Mouse (Mus musculus) midbrain, embryonic 14.5 days (tissue): ENCODE measurements around the gene Trim46. TPM values are rescaled to one million over a fixed set of nuclear protein-coding genes. Genes with fewer than 3 reads are reported as not detected.
A peak's percentile ranks its signal among the peaks of the same experiment; 100 is the strongest.

Experiments
- ATAC-seq: fragments of 200-750 bp; cut with Nextera tagmentation; 2 replicates; pipeline ENCODE4 v1.8.0; 2017; ENCODE audit warnings: moderate number of reproducible peaks, moderate library complexity; ENCODE audit not compliant: low FRiP score, low TSS enrichment
- DNase-seq: peaks from one replicate; pipeline ENCODE4 v3.0.0-alpha.2; 2015
- H3K27ac ChIP-seq: fragments of 300-500 bp; sonication (generic); replicated peaks from 2 replicates; pipeline ENCODE4 v1.5.1; 2014; ENCODE audit warnings: mild to moderate bottlenecking, low read depth, low read length, moderate library complexity
- H3K27me3 ChIP-seq: fragments of 300-500 bp; sonication (generic); 2 replicates; pipeline ENCODE4 v1.6.1; 2014; ENCODE audit warnings: low read length, control low read depth, mixed read lengths; ENCODE audit not compliant: control insufficient read depth, insufficient read depth
- H3K36me3 ChIP-seq: fragments of 300-500 bp; sonication (generic); 2 replicates; pipeline ENCODE4 v1.6.1; 2014; ENCODE audit warnings: low read length, control low read depth; ENCODE audit not compliant: control insufficient read depth, insufficient read depth
- H3K4me1 ChIP-seq: fragments of 300-500 bp; sonication (generic); 2 replicates; pipeline ENCODE4 v1.6.1; 2014; ENCODE audit warnings: mild to moderate bottlenecking, antibody characterized with exemption, low read length, control low read depth; ENCODE audit not compliant: control insufficient read depth, insufficient read depth
- H3K4me2 ChIP-seq: fragments of 300-500 bp; sonication (generic); 2 replicates; pipeline ENCODE4 v1.6.1; 2014; ENCODE audit warnings: mild to moderate bottlenecking, low read length, moderate library complexity
- H3K4me3 ChIP-seq: fragments of 300-500 bp; sonication (generic); replicated peaks from 2 replicates; pipeline ENCODE4 v1.5.1; 2014; ENCODE audit warnings: low read depth, low read length
- H3K9ac ChIP-seq: fragments of 300-500 bp; sonication (generic); replicated peaks from 2 replicates; pipeline ENCODE4 v1.6.1; 2014; ENCODE audit warnings: mild to moderate bottlenecking, low read length, moderate library complexity
- H3K9me3 ChIP-seq: fragments of 300-500 bp; sonication (generic); 2 replicates; pipeline ENCODE4 v1.6.1; 2016; ENCODE audit warnings: low read length, control low read depth, mixed read lengths; ENCODE audit not compliant: control insufficient read depth
- WGBS: fragments of 180-500 bp; shearing (Covaris S2); extraction: QIAGEN DNeasy Blood & Tissue Kit; methylation state at CpG from one replicate; pipeline ENCODE4 v1.1.7; 2014; 5-methylcytosine and 5-hydroxymethylcytosine counted together
- polyA plus RNA-seq: library from polyadenylated mRNA; unstranded; fragments of >200 nt; fragmentation: Nextera tagmentation; extraction: Ambion mirVana; gene quantifications from 2 replicates; pipeline ENCODE4 v1.2.1, GENCODE M21; 2014

Trim46 gene
- polyA plus RNA-seq, 1 experiment from 2014 or later = 63.4 TPM

DNA sequence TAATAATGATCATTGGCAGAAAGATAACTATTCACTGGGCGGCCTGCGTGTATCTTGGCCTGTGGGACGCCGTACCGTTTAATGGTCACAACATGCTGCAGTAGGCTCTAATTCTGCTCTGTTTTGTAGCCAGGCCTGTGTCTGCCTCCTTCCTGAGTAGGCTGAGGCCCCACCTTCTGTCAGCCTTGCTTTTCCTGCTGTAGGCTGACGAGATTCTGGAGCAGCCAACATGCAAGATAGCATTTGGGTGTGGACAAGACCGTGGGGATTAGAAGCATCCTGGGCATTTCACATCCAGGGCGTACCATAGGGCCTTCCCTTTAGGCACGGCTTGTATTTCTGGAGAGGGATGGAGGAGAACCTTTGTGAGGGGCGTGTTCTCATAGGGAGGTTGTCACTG lies 16.3 kb upstream of the Trim46 start:
- H3K9me3 ChIP-seq = no peaks in the 10 kb centered on the region
- no peaks in the 10 kb centered on the region for H3K27me3 ChIP-seq
- no peak overlapping the region for H3K4me2 ChIP-seq
- H3K27ac ChIP-seq = no peak overlapping the region
- H3K4me3 ChIP-seq = no peak overlapping the region
- 76% methylated on average over 10 of the region's 10 CpGs for WGBS
- DNase-seq (no peak), ATAC-seq (no peak)
- H3K9ac ChIP-seq = no peak overlapping the region
- no peaks in the 10 kb centered on the region for H3K36me3 ChIP-seq
- peaks cover 4% of the 10 kb centered on the region for H3K4me1 ChIP-seq

DNA sequence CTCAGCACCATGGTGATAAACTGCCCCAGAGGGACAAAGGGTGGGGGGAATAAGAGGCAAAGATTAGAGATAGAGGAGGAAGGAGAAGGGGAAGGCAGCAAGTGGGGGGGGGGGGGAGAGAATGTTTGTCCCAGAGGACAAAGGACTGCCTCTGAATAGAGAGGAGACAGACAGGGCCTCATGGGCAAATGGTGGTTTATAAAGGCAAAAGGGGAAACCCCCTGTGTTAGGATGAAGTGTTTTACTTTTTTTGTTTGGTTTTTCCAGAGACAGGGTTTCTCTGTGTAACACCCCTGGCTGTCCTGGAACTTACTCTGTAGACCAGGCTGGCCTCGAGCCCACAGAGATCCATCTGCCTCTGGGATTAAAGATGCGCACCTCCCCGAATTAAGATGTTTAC lies 14.1 kb upstream of the Trim46 start:
- Histone ChIP-seq H3K4me1 (no peaks in the 10 kb centered on the region), H3K27ac (no peak overlapping the region), H3K9me3 (no peaks in the 10 kb centered on the region), H3K36me3 (no peaks in the 10 kb centered on the region), H3K9ac (no peak overlapping the region), H3K27me3 (no peaks in the 10 kb centered on the region), H3K4me3 (no peak overlapping the region), H3K4me2 (no peak overlapping the region)
- no peak for ATAC-seq
- 43% methylated on average over 3 of the region's 3 CpGs for WGBS
- DNase-seq = no peak

DNA sequence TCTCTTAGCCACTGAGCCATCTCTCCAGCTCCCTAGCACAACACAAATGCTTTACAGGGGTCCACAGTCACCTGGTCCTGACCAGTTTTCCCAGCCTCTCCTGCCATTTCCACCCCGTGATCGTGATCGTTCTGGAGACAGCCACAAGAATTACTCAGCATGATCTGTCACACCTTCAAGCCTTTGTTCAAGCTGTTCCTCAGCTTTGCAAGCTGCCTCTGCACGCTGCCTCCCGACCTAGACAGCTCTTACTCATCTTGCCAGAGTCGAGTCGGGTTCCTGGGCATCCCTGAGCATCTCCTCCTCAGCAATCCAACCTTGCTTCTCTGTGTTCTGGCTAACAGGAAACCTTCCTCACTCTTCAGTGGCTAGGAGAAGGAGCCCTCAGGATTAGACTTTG lies 13.0 kb upstream of the Trim46 start, which contains the start of gene Dpm3:
Gene Dpm3 (plus strand): TSS at position 283 of the 400 bp plus-strand sequence.
- H3K9ac ChIP-seq = no peak within 1 kb of the TSS
- no peak for DNase-seq
- no peak within 1 kb of the TSS for H3K4me2 ChIP-seq
- no peaks in the 10 kb centered on the region for H3K27me3 ChIP-seq
- 53% methylated on average over 7 of the region's 7 CpGs for WGBS
- no peak for ATAC-seq
- H3K9me3 ChIP-seq = no peaks in the 10 kb centered on the region
- no peaks in the 10 kb centered on the region for H3K4me1 ChIP-seq
- H3K36me3 ChIP-seq = no peaks in the 10 kb centered on the region
- no peak within 1 kb of the TSS for H3K4me3 ChIP-seq
- H3K27ac ChIP-seq = no peak within 1 kb of the TSS

DNA sequence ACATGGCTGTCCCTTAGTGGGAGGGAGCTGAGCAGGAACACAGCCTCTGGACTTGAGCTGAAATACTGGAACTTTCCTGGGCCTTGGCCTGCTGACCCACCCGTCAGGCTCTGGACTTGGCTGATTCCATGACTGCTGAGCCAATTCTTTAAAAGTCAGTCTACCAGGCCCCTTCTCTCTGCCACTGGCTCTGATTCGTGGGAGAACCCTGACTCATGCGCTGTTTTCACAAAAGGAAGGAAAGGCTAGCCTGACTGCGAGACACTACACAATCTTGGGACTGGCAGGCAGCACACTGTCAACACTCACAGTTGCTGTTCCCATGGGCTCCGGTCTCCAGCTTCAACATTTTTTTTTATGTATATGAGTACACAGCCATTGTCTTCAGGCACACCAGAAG lies 10.1 kb upstream of the Trim46 start:
- Histone ChIP-seq H3K4me3 (no peak overlapping the region), H3K4me1 (0 out of 2 replicates have a peak, but pooled peaks cover 3% of the 10 kb centered on the region), H3K9me3 (no peaks in the 10 kb centered on the region), H3K36me3 (no peaks in the 10 kb centered on the region), H3K27ac (no peak overlapping the region), H3K4me2 (no peak overlapping the region), H3K27me3 (no peaks in the 10 kb centered on the region), H3K9ac (no peak overlapping the region)
- DNase-seq (no peak), ATAC-seq (no peak)
- 83% methylated on average over 5 of the region's 5 CpGs for WGBS

DNA sequence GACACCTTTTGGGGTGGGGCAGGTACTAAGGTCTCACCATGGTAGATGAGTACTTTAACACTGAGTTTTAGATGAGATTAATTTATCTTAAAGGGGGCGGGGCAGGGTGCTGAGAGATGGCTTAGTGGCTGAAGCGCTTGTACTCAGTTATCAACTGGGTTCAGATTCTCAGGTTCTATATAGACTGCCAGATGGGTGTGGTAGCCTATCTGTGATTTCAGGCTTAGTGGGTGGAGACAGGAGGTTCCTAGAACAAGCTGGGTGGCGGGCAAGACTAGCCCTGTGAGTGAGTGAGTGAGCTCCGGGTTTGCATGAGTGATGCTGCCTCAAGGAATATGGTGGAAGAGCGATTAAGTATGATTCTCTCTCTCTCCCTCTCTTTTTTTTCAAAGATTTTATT lies 8.9 kb upstream of the Trim46 start:
- Histone ChIP-seq H3K9me3 (no peaks in the 10 kb centered on the region), H3K4me1 (0 out of 2 replicates have a peak, but pooled peaks cover 9% of the 10 kb centered on the region), H3K27me3 (no peaks in the 10 kb centered on the region), H3K36me3 (no peaks in the 10 kb centered on the region), H3K4me2 (no peak overlapping the region), H3K4me3 (no peak overlapping the region), H3K9ac (no peak overlapping the region), H3K27ac (no peak overlapping the region)
- no peak for DNase-seq
- 89% methylated on average over 5 of the region's 5 CpGs for WGBS
- ATAC-seq = no peak

- WGBS = 6% methylated on average over 17 of the region's 17 CpGs
- Histone ChIP-seq H3K4me1 (peaks cover 17% of the 10 kb centered on the region; the same call in 1 of the 2 replicates), H3K4me2 (peak overlapping the region; percentile 7), H3K27me3 (no peaks in the 10 kb centered on the region), H3K9me3 (no peaks in the 10 kb centered on the region), H3K4me3 (no peak overlapping the region), H3K36me3 (peaks cover 3% of the 10 kb centered on the region; the same call in 1 of the 2 replicates), H3K27ac (no peak overlapping the region), H3K9ac (no peak overlapping the region)
- ATAC-seq = no peak
- peak; percentile 22 for DNase-seq
Observed at GRCm38 (mm10) chr3:89251365-89251895, 5.3 kb upstream of the Trim46 start.

DNA sequence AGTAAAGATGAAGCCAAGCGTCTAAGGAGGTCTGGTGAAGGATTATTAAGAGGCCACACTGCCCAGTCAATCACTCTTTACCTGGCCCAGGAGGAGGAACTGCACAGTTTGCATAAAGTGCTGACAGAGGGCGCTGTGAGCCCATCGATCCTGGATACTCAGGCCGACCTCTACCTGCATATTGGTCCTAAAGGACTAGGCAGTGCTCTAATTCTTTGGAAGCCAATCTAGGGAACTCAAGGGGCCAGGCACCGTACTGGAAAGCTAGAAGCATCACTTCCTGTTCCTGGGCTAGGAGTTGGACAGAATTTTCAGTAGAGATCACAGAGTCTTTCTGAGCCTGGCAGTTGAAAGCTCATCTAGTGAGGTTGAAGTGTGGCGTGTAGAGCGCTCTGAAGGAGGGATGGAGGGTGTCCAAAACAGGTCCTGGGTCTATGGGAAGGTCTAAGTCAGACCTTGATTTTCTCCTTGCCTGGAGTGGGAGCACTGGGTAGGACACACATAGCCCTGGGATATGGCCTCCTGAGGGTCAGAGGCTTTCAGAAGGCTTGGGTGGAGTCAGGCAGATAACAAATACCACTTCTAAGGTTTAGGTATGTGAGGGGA lies 4.4 kb upstream of the Trim46 start:
- H3K27ac ChIP-seq = no peak overlapping the region
- DNase-seq = peak; percentile 72
- 22% methylated on average over 7 of the region's 7 CpGs for WGBS

GRCm38 (mm10) chr3:89247466-89247865 lies 1.4 kb upstream of the Trim46 start:
- peak overlapping the region; percentile 84 for H3K4me2 ChIP-seq
- H3K9ac ChIP-seq = no peak overlapping the region
- peak overlapping the region; percentile 63; the same call in 1 of the 2 replicates for H3K4me3 ChIP-seq
- H3K9me3 ChIP-seq = no peaks in the 10 kb centered on the region
- 90% methylated on average over 4 of the region's 4 CpGs for WGBS
- H3K27me3 ChIP-seq = no peaks in the 10 kb centered on the region
- H3K36me3 ChIP-seq = peaks cover 10% of the 10 kb centered on the region
- ATAC-seq (no peak), DNase-seq (no peak)
- no peak overlapping the region for H3K27ac ChIP-seq
- H3K4me1 ChIP-seq = peaks cover 42% of the 10 kb centered on the region

More for the DNA sequence above, 4.4 kb upstream of the Trim46 start:
- no peaks in the 10 kb centered on the region for H3K9me3 ChIP-seq
- ATAC-seq = no peak
- peaks cover 22% of the 10 kb centered on the region; the same call in 1 of the 2 replicates for H3K4me1 ChIP-seq
- peaks cover 3% of the 10 kb centered on the region; the same call in 1 of the 2 replicates for H3K36me3 ChIP-seq
- no peak overlapping the region for H3K9ac ChIP-seq
- H3K27me3 ChIP-seq = no peaks in the 10 kb centered on the region
- H3K4me3 ChIP-seq = no peak overlapping the region
- no peak overlapping the region for H3K4me2 ChIP-seq

GRCm38 (mm10) chr3:89245688-89246171 lies 379 bp downstream of the Trim46 start, which contains the start of gene Krtcap2:
Krtcap2 (plus strand) TSS chr3:89245966.
- Histone ChIP-seq H3K4me2 (peak within 1 kb of the TSS; percentile 84), H3K27me3 (no peaks in the 10 kb centered on the region), H3K9ac (peak within 1 kb of the TSS; percentile 74), H3K9me3 (no peaks in the 10 kb centered on the region), H3K36me3 (peaks cover 28% of the 10 kb centered on the region), H3K4me1 (peaks cover 39% of the 10 kb centered on the region), H3K27ac (peak within 1 kb of the TSS; percentile 96), H3K4me3 (peak within 1 kb of the TSS; percentile 63)
- DNase-seq (peak; percentile 90), ATAC-seq (peak; percentile 62)
- WGBS = 2% methylated on average over 20 of the region's 20 CpGs
